Mouse (Mus musculus): ENCODE measurements around the gene Ipo9. TPM values are rescaled to one million over a fixed set of nuclear protein-coding genes. Genes with fewer than 3 reads are reported as not detected.

Gene Ipo9
- polyA plus RNA-seq, 1 experiment: 38.7 TPM

DNA sequence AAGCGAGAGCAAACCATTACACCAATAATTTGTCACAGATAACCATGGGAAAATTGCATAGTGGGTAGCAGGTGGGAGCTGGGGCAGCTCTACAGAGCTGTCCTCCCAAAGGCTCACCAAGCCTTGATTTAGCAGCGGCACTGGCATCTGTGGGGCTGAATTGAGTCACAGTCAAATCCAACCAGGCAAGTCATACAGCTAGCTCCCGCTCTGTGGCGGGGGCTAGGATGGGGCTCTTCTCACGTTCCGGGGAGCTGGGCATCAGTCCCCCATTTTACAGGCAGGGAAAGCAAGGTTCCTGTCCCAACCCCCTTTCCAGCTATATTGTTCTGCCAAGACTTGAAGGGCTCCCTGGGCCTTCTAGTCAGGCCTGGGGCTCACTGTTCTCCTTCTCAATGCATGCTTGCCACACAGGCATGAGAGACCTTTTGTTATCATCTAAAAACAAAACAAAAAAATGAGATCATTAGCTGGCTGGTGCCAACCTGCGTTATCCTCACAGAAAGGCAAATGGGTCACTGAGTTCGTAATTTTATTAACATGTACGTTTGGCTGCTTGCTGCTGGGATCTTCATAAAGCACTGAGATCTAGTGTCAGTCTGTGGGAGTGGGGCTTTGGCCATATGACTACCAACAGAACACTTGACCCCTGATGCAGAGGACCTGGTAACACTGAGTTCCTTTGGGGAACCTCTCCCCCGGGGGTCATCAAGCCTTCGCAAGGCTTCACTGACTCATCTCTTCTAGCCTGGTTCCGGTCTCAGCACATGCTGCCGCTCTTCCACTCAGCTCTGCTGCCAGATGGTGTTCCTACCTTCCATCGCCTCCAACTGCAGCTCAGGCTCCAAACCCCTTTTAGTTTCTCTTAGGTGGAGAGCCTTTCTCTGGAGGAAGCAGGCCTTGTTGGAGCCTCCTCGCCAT is 50.0 kb downstream of the Ipo9 start:
- Histone ChIP-seq H3K27me3 (ENCODE audit: control insufficient read depth, insufficient read depth, low read length) (no peaks in the 10 kb centered on the region), H3K36me3 (ENCODE audit: control insufficient read depth, insufficient read depth, low read length) (no peaks in the 10 kb centered on the region; the same call in 1 of the 2 replicates), H3K27ac (ENCODE audit: control insufficient read depth, insufficient read depth, low read depth, low read length) (no peak overlapping the region), H3K4me3 (ENCODE audit: control insufficient read depth, low read depth, low read length) (no peak overlapping the region), H3K4me1 (ENCODE audit: control insufficient read depth, insufficient read depth, low read length) (peaks cover 1% of the 10 kb centered on the region)
- TF ChIP-seq CTCF (IDR thresholded peaks at IDR 0.05; ENCODE audit: control insufficient read depth, insufficient read depth, insufficient replicate concordance, low read depth, low read length) (no peak), POLR2A (IDR thresholded peaks at IDR 0.05; ENCODE audit: control insufficient read depth, low read depth, low read length) (no peak)

GRCm38 (mm10) chr1:135379048-135379447 is 51.3 kb downstream of the Ipo9 start:
- peaks cover 12% of the 10 kb centered on the region for H3K4me1 ChIP-seq (ENCODE audit: control insufficient read depth, insufficient read depth, low read length)
- H3K4me3 ChIP-seq (ENCODE audit: control insufficient read depth, low read depth, low read length): no peak overlapping the region
- H3K27ac ChIP-seq (ENCODE audit: control insufficient read depth, insufficient read depth, low read depth, low read length): no peak overlapping the region
- no peaks in the 10 kb centered on the region; the same call in 1 of the 2 replicates for H3K36me3 ChIP-seq (ENCODE audit: control insufficient read depth, insufficient read depth, low read length)
- TF ChIP-seq CTCF (IDR thresholded peaks at IDR 0.05; ENCODE audit: control insufficient read depth, insufficient read depth, insufficient replicate concordance, low read depth, low read length) (no peak), POLR2A (IDR thresholded peaks at IDR 0.05; ENCODE audit: control insufficient read depth, low read depth, low read length) (no peak)
- H3K27me3 ChIP-seq (ENCODE audit: control insufficient read depth, insufficient read depth, low read length): no peaks in the 10 kb centered on the region

- H3K27me3 ChIP-seq (ENCODE audit: control insufficient read depth, insufficient read depth, low read length): no peaks in the 10 kb centered on the region
- peaks cover 13% of the 10 kb centered on the region for H3K4me1 ChIP-seq (ENCODE audit: control insufficient read depth, insufficient read depth, low read length)
- no peak overlapping the region for H3K27ac ChIP-seq (ENCODE audit: control insufficient read depth, insufficient read depth, low read depth, low read length)
- H3K4me3 ChIP-seq (ENCODE audit: control insufficient read depth, low read depth, low read length): no peak overlapping the region
- H3K36me3 ChIP-seq (ENCODE audit: control insufficient read depth, insufficient read depth, low read length): no peaks in the 10 kb centered on the region
- TF ChIP-seq CTCF (IDR thresholded peaks at IDR 0.05; ENCODE audit: control insufficient read depth, insufficient read depth, insufficient replicate concordance, low read depth, low read length) (no peak), POLR2A (IDR thresholded peaks at IDR 0.05; ENCODE audit: control insufficient read depth, low read depth, low read length) (no peak)
Measured at GRCm38 (mm10) chr1:135378576-135378975, 51.7 kb downstream of the Ipo9 start.

- TF ChIP-seq POLR2A (IDR thresholded peaks at IDR 0.05; ENCODE audit: control insufficient read depth, low read depth, low read length) (no peak), CTCF (IDR thresholded peaks at IDR 0.05; ENCODE audit: control insufficient read depth, insufficient read depth, insufficient replicate concordance, low read depth, low read length) (no peak)
- Histone ChIP-seq H3K27ac (ENCODE audit: control insufficient read depth, insufficient read depth, low read depth, low read length) (no peak within 1 kb of the TSS), H3K27me3 (ENCODE audit: control insufficient read depth, insufficient read depth, low read length) (no peaks in the 10 kb centered on the region), H3K36me3 (ENCODE audit: control insufficient read depth, insufficient read depth, low read length) (no peaks in the 10 kb centered on the region), H3K4me1 (ENCODE audit: control insufficient read depth, insufficient read depth, low read length) (peaks cover 13% of the 10 kb centered on the region), H3K4me3 (ENCODE audit: control insufficient read depth, low read depth, low read length) (peak within 1 kb of the TSS; percentile 66)
Measured at GRCm38 (mm10) chr1:135374868-135375581, 55.3 kb downstream of the Ipo9 start, which contains the start of gene Shisa4. TSS of gene Shisa4 (minus strand) at chr1:135375237.

- TF ChIP-seq CTCF (IDR thresholded peaks at IDR 0.05; ENCODE audit: control insufficient read depth, insufficient read depth, insufficient replicate concordance, low read depth, low read length) (no peak), POLR2A (IDR thresholded peaks at IDR 0.05; ENCODE audit: control insufficient read depth, low read depth, low read length) (no peak)
Measured at GRCm38 (mm10) chr1:135374175-135374867, 56.0 kb downstream of the Ipo9 start.

GRCm38 (mm10) chr1:135373171-135373677 is 57.1 kb downstream of the Ipo9 start:
- no peak for TF ChIP-seq CTCF (IDR thresholded peaks at IDR 0.05; ENCODE audit: control insufficient read depth, insufficient read depth, insufficient replicate concordance, low read depth, low read length)
- no peak for TF ChIP-seq POLR2A (IDR thresholded peaks at IDR 0.05; ENCODE audit: control insufficient read depth, low read depth, low read length)
- no peaks in the 10 kb centered on the region for H3K36me3 ChIP-seq (ENCODE audit: control insufficient read depth, insufficient read depth, low read length)
- no peak overlapping the region for H3K4me3 ChIP-seq (ENCODE audit: control insufficient read depth, low read depth, low read length)
- H3K4me1 ChIP-seq (ENCODE audit: control insufficient read depth, insufficient read depth, low read length): peaks cover 23% of the 10 kb centered on the region
- H3K27me3 ChIP-seq (ENCODE audit: control insufficient read depth, insufficient read depth, low read length): no peaks in the 10 kb centered on the region
- no peak overlapping the region for H3K27ac ChIP-seq (ENCODE audit: control insufficient read depth, insufficient read depth, low read depth, low read length)

More at GRCm38 (mm10) chr1:135374175-135374867, 56.0 kb downstream of the Ipo9 start:
- no peaks in the 10 kb centered on the region for H3K27me3 ChIP-seq (ENCODE audit: control insufficient read depth, insufficient read depth, low read length)
- no peak overlapping the region for H3K27ac ChIP-seq (ENCODE audit: control insufficient read depth, insufficient read depth, low read depth, low read length)
- H3K4me1 ChIP-seq (ENCODE audit: control insufficient read depth, insufficient read depth, low read length): peaks cover 13% of the 10 kb centered on the region
- H3K4me3 ChIP-seq (ENCODE audit: control insufficient read depth, low read depth, low read length): peak overlapping the region; percentile 66
- H3K36me3 ChIP-seq (ENCODE audit: control insufficient read depth, insufficient read depth, low read length): no peaks in the 10 kb centered on the region
